10 mouse cellular contexts compared by ENCODE assay signal in genomic region chr10:75944066-75944772, GRCm38 (mm10). TPM values are rescaled to one million over a fixed set of nuclear protein-coding genes. Genes with fewer than 3 reads are reported as not detected.
DNase-seq lines count a peak whose midpoint lies in the region; ATAC-seq and TF ChIP-seq lines count a peak whose summit lies in the region.
"Had no signal": no experiment of that assay in that cellular context is flagged by ENCODE, and none has a peak within 500 bp of the region (broad histone marks: within the 10 kb centered on the region; RNA-seq: fewer than 3 reads in every experiment).

No protein-coding gene starts in this region.

- no peaks in the 10 kb centered on the region for H3K4me1 ChIP-seq in embryonic facial prominence, embryonic 15.5 days
- H3K4me1 ChIP-seq in cerebellum, adult 2 months (ENCODE audit: control insufficient read depth, insufficient read depth, low read length): no peaks in the 10 kb centered on the region

- no peak for TF ChIP-seq CTCF in cerebellum, adult 2 months (IDR thresholded peaks at IDR 0.05; ENCODE audit: borderline replicate concordance, insufficient read depth, low read depth, low read length)

- ATAC-seq in embryonic facial prominence, embryonic 15.5 days (ENCODE audit: insufficient number of reproducible peaks, low FRiP score, low TSS enrichment, low read depth): no peak
- ATAC-seq in megakaryocyte, adult 5-6 weeks (ENCODE audit: poor library complexity, severe bottlenecking): no peak

- H3K9ac ChIP-seq in embryonic facial prominence, embryonic 15.5 days: no peak overlapping the region

- H3K36me3 ChIP-seq in embryonic facial prominence, embryonic 15.5 days: no peaks in the 10 kb centered on the region

- peak overlapping the region; percentile 48; the same call in 1 of the 2 replicates for H3K27ac ChIP-seq in embryonic facial prominence, embryonic 15.5 days (replicated peaks)
- no peak overlapping the region for H3K27ac ChIP-seq in cerebellum, adult 2 months (ENCODE audit: insufficient read depth, low read length)

- no peak overlapping the region for H3K4me3 ChIP-seq in embryonic facial prominence, embryonic 15.5 days (replicated peaks)
- no peak overlapping the region for H3K4me3 ChIP-seq in cerebellum, adult 2 months (replicated peaks; ENCODE audit: insufficient read depth, low read depth, low read length)

- no peak overlapping the region for H3K4me2 ChIP-seq in embryonic facial prominence, embryonic 15.5 days (replicated peaks)

- no peaks in the 10 kb centered on the region for H3K27me3 ChIP-seq in embryonic facial prominence, embryonic 15.5 days
- no peaks in the 10 kb centered on the region for H3K27me3 ChIP-seq in cerebellum, adult 2 months (ENCODE audit: control insufficient read depth, insufficient read depth, low read length)

- no peaks in the 10 kb centered on the region for H3K9me3 ChIP-seq in embryonic facial prominence, embryonic 15.5 days (replicated peaks)

- intact Hi-C loops in heart, postnatal 10 days (cut with DNase I): no loop called here

- peak; percentile 57 to 67 for DNase-seq in heart, postnatal 10 days
- DNase-seq in heart, adult 8-10 months (ENCODE audit: low spot score): no peak
- DNase-seq in Muller cell, postnatal 12 days (ENCODE audit: inconsistent ontology term): peak; percentile 79
- DNase-seq in kidney, postnatal 4 days: peak; percentile 35 to 54
- DNase-seq in cerebellum, adult 2 months: no peak
- DNase-seq in ovary, postnatal 36 days (ENCODE audit: low spot score): no peak

- 27% methylated on average over 11 of the region's 11 CpGs for WGBS in embryonic facial prominence, embryonic 15.5 days
- 29% methylated on average over 11 of the region's 11 CpGs for WGBS in cerebellum, adult 2 months

- no peak for TF ChIP-seq POLR2A in cerebellum, adult 2 months (IDR thresholded peaks at IDR 0.05; ENCODE audit: borderline replicate concordance, insufficient read depth, low read length)

RNA-seq across cellular contexts. Expression of gene Vpreb3, which starts 1.4 kb away (rescaled TPM):
- under 1 TPM in 1 of 2 experiments, not detected in 1; 0.53 TPM for total RNA-seq in heart, postnatal 10 days (2021)
- not detected for total RNA-seq in heart, adult 8-10 months (2022)
- polyA plus RNA-seq in embryonic facial prominence, embryonic 15.5 days (2015; fragmentation: Nextera tagmentation; extraction: Ambion mirVana): 1.4 and 1.6 TPM in 2 replicates
- 0.21 and 1.00 TPM in 2 replicates for polyA plus RNA-seq in cerebellum, adult 2 months (2012; rRNA removed)
- 0.48 TPM in 1 of 2 replicates, not detected in the other for total RNA-seq in megakaryocyte, adult 5-6 weeks (2015)
- total RNA-seq in megakaryocyte, adult 5-6 weeks (2017): not detected in 2 replicates

RNA-seq across cellular contexts. Expression of gene Gm867, which starts 3.7 kb away (rescaled TPM):
- not detected for total RNA-seq in heart, postnatal 10 days (2021)
- not detected for total RNA-seq in heart, adult 8-10 months (2022)
- polyA plus RNA-seq in embryonic facial prominence, embryonic 15.5 days (2015; fragmentation: Nextera tagmentation; extraction: Ambion mirVana): 0.81 and 0.89 TPM in 2 replicates
- 0.54 and 0.70 TPM in 2 replicates for polyA plus RNA-seq in cerebellum, adult 2 months (2012; rRNA removed)
- 0.48 and 0.83 TPM in 2 replicates for total RNA-seq in megakaryocyte, adult 5-6 weeks (2015)
- 0.16 TPM in 1 of 2 replicates, not detected in the other for total RNA-seq in megakaryocyte, adult 5-6 weeks (2017)

RNA-seq across cellular contexts. Expression of gene Mmp11, which starts 7.9 kb away (rescaled TPM):
- total RNA-seq in heart, postnatal 10 days (2021): 1 to 10 TPM; 8.6 to 9.9 TPM
- total RNA-seq in heart, adult 8-10 months (2022): 1 to 10 TPM; 4.1 to 7.8 (median 4.6) TPM
- 101 and 133 TPM in 2 replicates for polyA plus RNA-seq in embryonic facial prominence, embryonic 15.5 days (2015; fragmentation: Nextera tagmentation; extraction: Ambion mirVana)
- polyA plus RNA-seq in cerebellum, adult 2 months (2012; rRNA removed): 2.3 and 3.0 TPM in 2 replicates
- total RNA-seq in megakaryocyte, adult 5-6 weeks (2015): not detected in 2 replicates
- not detected in 2 replicates for total RNA-seq in megakaryocyte, adult 5-6 weeks (2017)

RNA-seq across cellular contexts. Expression of gene Gm5134, which starts 10.1 kb away (rescaled TPM):
- total RNA-seq in heart, postnatal 10 days (2021): not detected
- total RNA-seq in heart, adult 8-10 months (2022): not detected
- not detected in 2 replicates for polyA plus RNA-seq in embryonic facial prominence, embryonic 15.5 days (2015; fragmentation: Nextera tagmentation; extraction: Ambion mirVana)
- polyA plus RNA-seq in cerebellum, adult 2 months (2012; rRNA removed): 0.08 TPM in 1 of 2 replicates, not detected in the other
- total RNA-seq in megakaryocyte, adult 5-6 weeks (2015): 0.47 TPM in 1 of 2 replicates, not detected in the other
- 0.11 TPM in 1 of 2 replicates, not detected in the other for total RNA-seq in megakaryocyte, adult 5-6 weeks (2017)
- total RNA-seq: MEL had no signal
- polyA plus RNA-seq: limb, embryonic 11.5 days had no signal

RNA-seq across cellular contexts. Expression of gene Chchd10, which starts 11.3 kb away (rescaled TPM):
- 1,000 to 10,000 TPM; 1,157 to 1,242 TPM for total RNA-seq in heart, postnatal 10 days (2021)
- 1,000 to 10,000 TPM; 1,724 to 2,176 (median 1,900) TPM for total RNA-seq in heart, adult 8-10 months (2022)
- polyA plus RNA-seq in embryonic facial prominence, embryonic 15.5 days (2015; fragmentation: Nextera tagmentation; extraction: Ambion mirVana): 29.7 and 33.4 TPM in 2 replicates
- polyA plus RNA-seq in cerebellum, adult 2 months (2012; rRNA removed): 567 and 609 TPM in 2 replicates
- total RNA-seq in megakaryocyte, adult 5-6 weeks (2015): 7.1 and 9.3 TPM in 2 replicates
- total RNA-seq in megakaryocyte, adult 5-6 weeks (2017): 8.1 and 15.7 TPM in 2 replicates

Comparison
In these comparisons a context has a peak if more than half of its experiments do, and no peak if none do; other contexts are left out.
1. DNase-seq: peak in heart, postnatal 10 days (2 of 2), Muller cell, postnatal 12 days (single experiment) and kidney, postnatal 4 days (2 of 2); none in heart, adult 8-10 months (single experiment), cerebellum, adult 2 months (0 of 2) and ovary, postnatal 36 days (single experiment).
2. RNA of gene Mmp11, which starts 7.9 kb away (total RNA-seq): 8.6 to 9.9 TPM in heart, postnatal 10 days and 4.1 to 7.8 TPM in heart, adult 8-10 months; not detected in megakaryocyte, adult 5-6 weeks; every median in the first group is over 4 times any median in the second.